Mouse (Mus musculus) cerebellum, adult 9-10 months (tissue): ENCODE measurements around the gene Otud7b.

Experiments used
- DNase-seq: peaks from one replicate; pipeline ENCODE4 v3.0.0; 2022

Otud7b gene

GRCm38 (mm10) chr3:96087219-96087618 is 17.1 kb upstream of the Otud7b start:
- DNase-seq, result no peak

- DNase-seq, result no peak
Measured at GRCm38 (mm10) chr3:96087801-96088200, 16.5 kb upstream of the Otud7b start.

GRCm38 (mm10) chr3:96089882-96090489 is 14.3 kb upstream of the Otud7b start:
- no peak for DNase-seq

GRCm38 (mm10) chr3:96091146-96091545 is 13.2 kb upstream of the Otud7b start:
- DNase-seq, result no peak

- no peak for DNase-seq
Measured at GRCm38 (mm10) chr3:96091966-96092365, 12.4 kb upstream of the Otud7b start.

- DNase-seq, result no peak
Measured at GRCm38 (mm10) chr3:96093509-96093908, 10.8 kb upstream of the Otud7b start.

GRCm38 (mm10) chr3:96094203-96094602 is 10.1 kb upstream of the Otud7b start:
- DNase-seq, result no peak

- DNase-seq, result no peak
Measured at GRCm38 (mm10) chr3:96098168-96098567, 6.2 kb upstream of the Otud7b start.

- DNase-seq, result no peak
Measured at GRCm38 (mm10) chr3:96098616-96099267, 5.6 kb upstream of the Otud7b start.

- DNase-seq, result peak; percentile 47
Measured at GRCm38 (mm10) chr3:96102100-96102872, 2.0 kb upstream of the Otud7b start.

GRCm38 (mm10) chr3:96103901-96104260 is 446 bp upstream of the Otud7b start:
- no peak for DNase-seq

- no peak for DNase-seq
Measured at GRCm38 (mm10) chr3:96105232-96105747, 963 bp downstream of the Otud7b start.

GRCm38 (mm10) chr3:96106151-96106550 is 1.8 kb downstream of the Otud7b start:
- no peak for DNase-seq

GRCm38 (mm10) chr3:96108315-96108714 is 4.0 kb downstream of the Otud7b start:
- no peak for DNase-seq

- DNase-seq, result no peak
Measured at GRCm38 (mm10) chr3:96113251-96113650, 8.9 kb downstream of the Otud7b start.

- no peak for DNase-seq
Measured at GRCm38 (mm10) chr3:96118142-96118541, 13.8 kb downstream of the Otud7b start.

GRCm38 (mm10) chr3:96118702-96119101 is 14.4 kb downstream of the Otud7b start:
- DNase-seq, result no peak

GRCm38 (mm10) chr3:96124235-96124634 is 19.9 kb downstream of the Otud7b start:
- DNase-seq, result no peak

GRCm38 (mm10) chr3:96128128-96128527 is 23.8 kb downstream of the Otud7b start:
- DNase-seq, result no peak

- DNase-seq, result no peak
Measured at GRCm38 (mm10) chr3:96132478-96132877, 28.2 kb downstream of the Otud7b start.

GRCm38 (mm10) chr3:96133327-96133905 is 29.1 kb downstream of the Otud7b start:
- DNase-seq, result no peak

GRCm38 (mm10) chr3:96135011-96135410 is 30.7 kb downstream of the Otud7b start:
- no peak for DNase-seq

- DNase-seq, result peak; percentile 83
Measured at GRCm38 (mm10) chr3:96147950-96148349, 43.6 kb downstream of the Otud7b start.

- no peak for DNase-seq
Measured at GRCm38 (mm10) chr3:96151836-96152235, 47.5 kb downstream of the Otud7b start.
